Mouse (Mus musculus): Measurements from ENCODE around the gene Olfr338.
"Not testable (repeated sequence)": the region's sequence is repeated elsewhere in the genome, so short reads cannot be mapped to it uniquely, and the experiment has no call there.

Gene Olfr338

GRCm38 (mm10) chr2:36373219-36373618, at the start of gene Olfr338:
Gene Olfr338, plus strand, starts transcription at chr2:36373519.
- DNase-seq (ENCODE audit: low read depth, low spot score), result no peak

DNA sequence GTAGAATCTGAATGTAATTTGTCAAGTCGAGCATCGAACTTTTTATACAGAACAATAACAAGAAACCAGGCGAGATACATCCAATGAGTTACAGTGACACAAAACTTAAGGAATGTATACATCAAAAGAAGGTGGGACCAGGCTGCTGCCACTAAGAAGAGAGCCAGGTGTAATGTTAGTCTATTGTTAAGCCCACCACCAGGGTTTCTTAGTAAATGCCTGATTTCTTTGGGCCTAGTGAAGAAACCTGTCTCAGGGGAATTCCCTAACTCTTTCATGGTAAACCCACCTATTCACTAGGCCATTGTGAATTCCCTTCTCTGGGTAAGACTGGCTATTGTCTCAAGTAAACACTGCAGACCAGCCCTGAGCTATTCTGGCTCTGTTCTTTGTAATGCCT, 41.9 kb downstream of the Olfr338 start:
- not testable (repeated sequence) for DNase-seq (ENCODE audit: low read depth, low spot score)

- not testable (repeated sequence) for DNase-seq (ENCODE audit: low read depth, low spot score)
Observed at GRCm38 (mm10) chr2:36415591-36415990, 42.3 kb downstream of the Olfr338 start.

- no peak for DNase-seq (ENCODE audit: low read depth, low spot score)
Observed at GRCm38 (mm10) chr2:36418647-36419046, 45.3 kb downstream of the Olfr338 start, which contains the start of gene Olfr339. Gene Olfr339, plus strand, starts transcription at chr2:36418947.

All from CD4-positive helper T cell, adult 2 months (primary cell).